Mouse (Mus musculus) right cerebral cortex, postnatal 4 days (tissue): Measurements from ENCODE around the gene Lyar.
A peak's percentile ranks its signal among the peaks of the same experiment; 100 is the strongest.

ENCODE experiments used
- DNase-seq: peaks from one replicate; pipeline ENCODE4 v3.0.0-alpha.2; 2022

Gene Lyar

DNA sequence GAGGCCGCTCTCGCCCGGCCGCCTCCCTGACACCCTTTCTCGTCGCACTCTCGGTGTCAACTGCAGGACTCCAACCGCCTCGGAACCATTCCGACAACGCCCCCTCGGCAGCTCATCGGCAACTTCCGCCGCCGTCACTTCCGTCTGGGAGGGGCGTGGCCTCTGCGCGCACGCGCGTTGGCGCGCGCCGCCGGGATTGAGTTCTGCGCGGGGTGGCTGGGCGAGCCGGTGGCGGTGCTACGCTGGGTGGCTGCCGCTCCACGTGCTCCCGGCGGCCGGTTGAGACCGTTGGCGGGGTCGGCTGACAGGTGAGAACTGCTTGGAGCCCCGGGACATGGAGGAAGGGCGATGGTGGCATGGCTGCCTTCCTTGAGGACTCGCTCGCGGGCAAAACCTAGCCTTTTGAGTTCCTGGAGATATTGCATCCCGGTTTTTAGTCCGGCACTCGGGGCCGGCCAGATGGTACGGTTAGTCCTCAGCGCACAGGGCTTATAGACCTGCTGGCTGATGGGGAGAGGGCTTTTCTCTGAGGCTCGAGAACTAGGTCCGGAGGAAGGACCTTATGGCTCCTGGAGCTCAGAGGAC is at the start of gene Lyar, which contains the start of gene Zbtb49:
Lyar (plus strand) TSS at position 143 of the 585 bp plus-strand sequence.
Zbtb49 (minus strand) TSS at position 130 of the 585 bp plus-strand sequence.
- peak; percentile 95 for DNase-seq

GRCm38 (mm10) chr5:38173766-38174165 is 46.5 kb upstream of the Lyar start:
- DNase-seq, result no peak

- no peak for DNase-seq
These were observed 45.9 kb upstream of the Lyar start for GRCm38 (mm10) chr5:38174256-38174912.

GRCm38 (mm10) chr5:38184688-38185285 is 35.5 kb upstream of the Lyar start:
- DNase-seq, result no peak

DNA sequence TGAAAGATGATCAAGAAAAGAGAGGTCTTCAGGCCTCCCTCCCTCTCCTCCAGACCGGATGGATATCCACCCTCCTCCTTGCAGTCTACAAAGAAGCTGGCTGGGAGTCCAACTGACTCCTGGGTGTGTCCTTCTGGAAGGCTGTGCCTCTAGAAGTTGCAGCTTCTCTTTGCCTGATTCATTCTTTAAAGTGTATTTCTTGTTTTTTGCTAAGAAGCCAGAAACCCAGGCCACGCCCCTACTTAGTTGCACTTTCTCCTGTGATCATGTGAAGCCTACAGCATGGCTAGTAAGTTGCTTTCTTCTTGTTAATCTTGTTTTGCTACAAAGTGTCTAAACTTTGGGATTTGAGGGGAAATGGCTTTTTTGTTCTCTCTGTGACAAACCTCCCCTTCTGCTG is 33.3 kb upstream of the Lyar start:
- DNase-seq, result no peak

GRCm38 (mm10) chr5:38190907-38191306 is 29.4 kb upstream of the Lyar start:
- DNase-seq, result no peak

- DNase-seq, result no peak
These were observed 25.3 kb upstream of the Lyar start for GRCm38 (mm10) chr5:38194946-38195345.

DNA sequence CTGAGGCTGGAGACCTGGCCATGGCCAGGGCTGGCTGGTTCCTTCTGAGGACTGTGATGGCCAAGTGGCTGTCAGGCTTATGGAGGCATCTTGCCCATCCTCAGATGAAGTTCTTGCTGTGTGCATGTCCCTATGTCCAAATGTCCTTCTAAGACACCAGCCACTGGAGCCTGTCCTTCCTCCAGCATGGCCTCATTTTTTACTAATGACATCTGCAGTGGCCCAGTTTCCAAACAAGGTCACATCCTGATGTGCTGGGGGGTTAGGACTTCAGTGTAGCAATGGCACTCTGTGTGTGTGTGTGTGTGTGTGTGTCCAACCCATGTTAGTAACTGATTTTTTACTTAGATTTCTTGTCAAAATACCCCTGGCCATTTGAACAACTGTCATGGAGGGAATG is 24.3 kb upstream of the Lyar start:
- DNase-seq, result no peak

GRCm38 (mm10) chr5:38196821-38197481 is 23.3 kb upstream of the Lyar start:
- no peak for DNase-seq

GRCm38 (mm10) chr5:38197482-38197823 is 22.8 kb upstream of the Lyar start:
- DNase-seq, result peak; percentile 91

GRCm38 (mm10) chr5:38199686-38200085 is 20.6 kb upstream of the Lyar start:
- DNase-seq, result no peak

GRCm38 (mm10) chr5:38205303-38205726 is 15.0 kb upstream of the Lyar start:
- no peak for DNase-seq

DNA sequence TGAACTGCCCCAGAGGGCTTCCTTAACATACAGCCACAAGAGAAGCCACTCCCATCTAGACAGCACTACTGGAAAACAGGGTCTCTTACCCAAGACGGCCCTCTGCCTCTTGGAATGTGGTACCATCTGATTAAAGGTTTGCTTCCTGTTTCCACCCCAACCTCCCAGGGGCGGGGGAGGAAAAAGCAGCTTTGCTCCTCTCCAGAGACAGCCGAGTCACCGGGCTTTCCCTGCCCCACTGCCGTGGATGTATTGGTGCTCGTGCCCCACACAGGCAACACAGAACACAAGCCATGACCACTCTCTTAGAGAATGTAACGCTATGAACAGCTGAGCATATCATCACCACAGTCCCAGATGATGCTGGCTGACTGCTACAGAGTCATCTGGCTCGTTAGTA is 11.3 kb upstream of the Lyar start:
- DNase-seq, result no peak

DNA sequence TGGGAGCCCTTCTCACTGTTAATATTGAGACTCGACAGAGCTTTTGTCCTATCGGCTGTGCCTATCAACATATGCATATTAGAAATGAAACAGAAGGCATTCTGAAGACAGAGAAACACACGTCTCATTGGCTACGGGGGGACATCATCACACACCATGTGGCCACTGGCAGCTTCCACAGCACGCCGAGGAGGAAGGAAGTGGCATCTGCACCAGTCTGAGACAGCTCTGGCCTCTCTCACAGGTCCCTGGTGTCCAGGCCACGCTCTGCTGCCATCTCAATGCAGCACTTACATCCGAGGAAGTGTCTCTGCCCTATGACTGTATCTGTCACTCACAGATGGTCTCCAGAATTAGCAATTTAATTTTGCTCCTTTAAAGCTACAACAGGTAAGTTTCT is 8.6 kb upstream of the Lyar start:
- no peak for DNase-seq

DNA sequence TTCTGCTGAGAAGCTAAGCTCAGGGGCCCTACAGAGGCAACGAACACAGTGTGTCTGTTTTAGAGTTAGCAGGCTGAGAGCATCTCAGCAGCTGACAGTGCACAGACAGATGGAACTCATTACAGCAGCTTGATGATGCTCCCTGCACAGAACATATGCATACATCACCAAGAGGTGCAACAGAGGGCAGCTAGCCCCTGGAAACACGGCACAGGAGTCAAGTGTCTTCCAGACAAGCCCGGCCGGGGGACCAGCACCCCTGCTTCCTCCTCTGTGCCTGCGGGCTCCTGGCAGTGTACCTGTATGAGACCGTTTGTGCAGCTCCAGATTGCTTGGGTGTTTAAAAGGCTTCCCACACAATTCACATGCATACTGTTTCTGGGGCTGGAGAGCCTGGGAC is 7.3 kb upstream of the Lyar start:
- no peak for DNase-seq

- peak; percentile 21 for DNase-seq
These were observed 431 bp upstream of the Lyar start for GRCm38 (mm10) chr5:38219771-38220307.

- peak; percentile 71 for DNase-seq
These were observed 15.2 kb downstream of the Lyar start for GRCm38 (mm10) chr5:38235422-38235821.

DNA sequence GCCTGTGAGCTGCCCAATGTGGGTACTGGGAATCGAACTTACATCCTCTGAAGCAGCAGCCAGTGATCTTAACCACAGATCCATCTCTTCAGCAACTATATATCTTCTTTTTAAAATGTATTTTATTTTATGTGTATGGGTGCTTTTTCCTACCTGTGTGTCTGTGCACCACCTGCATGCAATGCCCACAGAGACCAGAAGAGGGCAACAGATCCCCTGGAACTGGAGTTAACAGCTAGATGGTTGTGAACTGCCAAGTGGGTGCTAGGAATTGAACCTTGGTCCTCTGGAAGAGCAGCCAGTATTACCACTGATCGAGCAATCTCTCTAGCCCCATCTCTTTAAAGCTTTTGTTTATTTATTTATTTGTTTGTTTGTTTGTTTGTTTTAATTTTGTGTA is 16.4 kb downstream of the Lyar start:
- DNase-seq, result no peak

GRCm38 (mm10) chr5:38240727-38241472 is 20.6 kb downstream of the Lyar start:
- DNase-seq, result no peak

DNA sequence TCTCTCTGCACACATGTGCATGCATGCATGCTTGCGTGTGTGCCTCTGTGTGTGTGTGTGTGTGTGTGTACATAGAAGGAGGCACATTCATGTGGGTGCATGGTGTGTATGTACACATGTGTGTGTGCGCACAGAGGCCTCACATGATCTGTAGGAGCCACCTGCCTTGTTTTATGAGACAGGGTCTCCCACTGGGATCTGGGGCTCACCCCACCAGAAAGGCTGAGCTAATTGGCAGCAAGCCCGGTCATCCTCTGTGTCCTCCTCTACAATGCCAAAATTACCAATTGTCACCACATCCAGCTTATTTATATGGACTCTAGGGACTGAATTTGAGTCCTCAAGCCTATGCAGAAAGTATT is 21.2 kb downstream of the Lyar start:
- DNase-seq, result no peak

- DNase-seq, result no peak
These were observed 21.7 kb downstream of the Lyar start for GRCm38 (mm10) chr5:38241966-38242365.

- DNase-seq, result no peak
These were observed 34.9 kb downstream of the Lyar start for GRCm38 (mm10) chr5:38255195-38255594.

GRCm38 (mm10) chr5:38255644-38256043 is 35.4 kb downstream of the Lyar start:
- DNase-seq, result no peak
